Mouse (Mus musculus) kidney, postnatal 14 days (tissue): Measurements from ENCODE around the gene Lpp.

Experiments used
- DNase-seq: peaks from one replicate; pipeline ENCODE4 v3.0.0; 2022; ENCODE audit warnings: mixed read lengths

Gene Lpp

DNA sequence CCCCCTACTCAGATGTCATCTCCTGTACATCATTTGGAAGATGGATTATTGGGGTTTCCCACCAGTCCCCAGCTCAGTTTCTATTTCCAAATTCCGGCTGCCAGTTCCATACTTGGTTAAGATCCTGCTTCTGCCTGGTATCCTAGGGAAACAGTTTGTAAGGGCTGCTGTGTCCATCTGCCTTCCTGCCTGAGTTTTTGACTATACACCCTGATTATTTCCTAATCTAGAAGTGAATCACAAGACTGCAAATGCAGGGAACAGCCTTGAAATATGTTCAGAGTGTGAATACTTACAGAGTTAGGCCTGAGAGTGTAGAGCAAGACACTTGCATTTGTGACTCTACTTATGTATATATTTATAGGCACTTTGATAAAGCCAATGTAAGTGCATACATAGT is 429.6 kb downstream of the Lpp start:
- DNase-seq, result no peak

- no peak for DNase-seq
Observed at GRCm38 (mm10) chr16:24826390-24826789, 433.1 kb downstream of the Lpp start.

GRCm38 (mm10) chr16:24828207-24828803 is 435.0 kb downstream of the Lpp start:
- no peak for DNase-seq

DNA sequence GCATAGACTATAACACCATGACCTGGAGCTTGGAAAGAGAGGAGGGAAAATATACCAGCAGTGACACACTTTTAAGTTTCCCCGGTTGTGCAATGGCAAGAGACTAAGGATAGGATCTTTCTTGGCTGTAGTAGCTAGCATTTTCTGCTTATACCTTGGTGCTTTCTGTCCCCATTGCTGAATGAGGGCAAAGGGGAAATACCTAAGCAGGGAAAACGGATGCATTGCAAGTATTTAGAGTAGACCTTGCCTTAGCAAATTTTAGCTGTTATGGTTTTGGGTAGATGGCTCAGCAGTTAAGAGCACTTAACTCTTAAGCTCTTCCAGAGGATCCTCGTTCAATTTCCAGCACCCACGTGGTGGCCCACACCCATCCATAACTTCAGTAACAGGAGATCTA is 436.6 kb downstream of the Lpp start:
- no peak for DNase-seq

GRCm38 (mm10) chr16:24830939-24831338 is 437.6 kb downstream of the Lpp start:
- DNase-seq, result no peak

- DNase-seq, result peak; percentile 6
Observed at GRCm38 (mm10) chr16:24833221-24833620, 439.9 kb downstream of the Lpp start.

DNA sequence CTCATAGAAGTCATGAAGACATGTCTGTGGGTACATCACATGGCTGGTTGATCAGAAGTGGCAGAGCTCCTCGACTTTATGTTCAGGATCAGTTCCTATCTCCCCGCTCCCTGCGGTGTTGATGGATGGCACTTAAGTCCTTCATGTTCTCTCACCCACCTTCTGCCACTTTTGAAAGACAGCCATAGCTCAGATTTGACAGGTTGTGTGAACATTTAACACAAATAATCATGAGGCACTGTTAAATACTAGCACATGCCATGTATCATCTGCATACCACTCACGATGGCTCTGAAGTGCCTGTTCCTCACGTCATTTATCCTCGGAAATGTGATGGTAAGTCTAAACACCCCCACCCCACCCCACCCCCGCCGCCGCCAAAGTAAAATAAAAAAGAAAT is 441.2 kb downstream of the Lpp start:
- no peak for DNase-seq

GRCm38 (mm10) chr16:24836550-24836949 is 443.2 kb downstream of the Lpp start:
- no peak for DNase-seq

DNA sequence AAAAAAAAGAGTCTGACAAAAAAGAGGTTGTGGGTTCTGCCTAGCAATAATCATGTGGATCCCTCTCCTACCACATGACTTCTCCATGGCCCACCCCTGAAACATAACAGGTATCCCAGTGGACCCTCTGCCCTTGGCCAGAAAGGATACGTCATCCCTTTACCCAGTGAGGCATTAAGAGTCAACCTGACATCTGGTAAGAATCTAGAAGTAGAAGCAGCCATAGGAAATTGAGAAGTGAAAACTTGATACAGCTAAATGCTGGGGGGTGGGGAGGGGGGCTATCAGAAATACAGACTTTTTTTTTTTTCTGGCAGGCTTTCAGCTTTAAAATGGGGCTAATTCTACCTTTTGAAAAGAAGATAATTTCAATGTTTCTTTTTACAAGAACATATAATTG is 445.7 kb downstream of the Lpp start:
- DNase-seq, result no peak

DNA sequence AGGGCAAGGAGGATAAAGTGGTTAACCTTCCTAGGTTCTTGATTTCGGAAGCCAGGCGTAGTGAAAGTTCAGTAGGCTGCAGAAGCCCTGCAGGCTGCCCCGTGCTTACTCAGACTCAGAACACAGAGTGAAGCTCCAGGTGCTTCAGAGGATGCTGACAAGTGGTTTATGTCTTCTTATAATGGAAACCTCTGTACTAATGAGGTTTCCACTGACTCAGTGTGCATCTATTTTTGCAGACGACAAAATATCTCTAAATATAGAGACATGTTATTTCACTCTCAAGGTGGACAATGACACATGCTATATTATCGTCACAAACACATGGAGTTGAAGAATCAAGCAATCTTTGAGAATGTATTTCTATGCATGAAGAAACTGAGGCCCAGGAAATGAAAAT is 446.8 kb downstream of the Lpp start:
- no peak for DNase-seq

DNA sequence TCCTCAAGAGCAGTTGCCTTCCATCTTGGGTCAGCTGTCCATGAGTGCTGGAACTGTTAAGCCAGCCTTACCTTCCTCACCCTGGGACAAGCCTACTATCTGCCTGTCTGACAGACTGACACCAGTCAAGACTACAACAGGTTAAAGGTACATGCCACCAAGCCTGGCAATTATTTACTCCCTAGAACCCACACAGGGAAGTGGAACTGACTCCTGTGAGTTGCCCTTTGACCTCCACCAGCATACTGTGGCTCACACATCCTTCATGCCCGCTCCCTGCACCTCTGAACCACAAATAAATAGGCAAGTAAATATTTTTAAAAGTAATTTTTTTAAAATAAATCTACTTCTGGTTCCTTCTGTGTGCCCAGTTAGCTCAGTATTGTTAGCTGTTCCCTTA is 452.8 kb downstream of the Lpp start:
- DNase-seq, result peak; percentile 63

GRCm38 (mm10) chr16:24859509-24860140 is 466.3 kb downstream of the Lpp start:
- no peak for DNase-seq

DNA sequence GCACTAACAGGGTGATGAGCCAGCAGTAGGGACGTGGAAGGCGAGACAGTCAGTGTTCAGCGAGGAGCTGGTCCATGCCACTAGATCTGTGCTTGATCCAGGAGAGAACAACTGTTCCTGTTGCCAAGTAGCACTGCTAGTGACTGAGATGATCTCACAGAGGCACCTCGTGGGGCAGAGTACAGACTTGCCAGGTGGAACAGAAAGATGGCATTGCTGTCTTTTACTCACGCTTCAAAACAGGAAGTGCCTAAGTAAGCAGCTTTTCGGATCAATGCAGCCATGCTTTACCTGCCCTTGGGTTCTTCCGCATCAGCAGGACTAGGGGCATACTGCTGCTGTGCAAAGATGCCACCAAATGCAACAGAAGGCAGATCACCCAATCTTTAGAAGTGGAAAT is 467.1 kb downstream of the Lpp start:
- no peak for DNase-seq

- no peak for DNase-seq
Observed at GRCm38 (mm10) chr16:24861374-24861773, 468.1 kb downstream of the Lpp start.

- DNase-seq, result peak; percentile 75
Observed at GRCm38 (mm10) chr16:24874235-24874634, 480.9 kb downstream of the Lpp start.

- DNase-seq, result no peak
Observed at GRCm38 (mm10) chr16:24875661-24876060, 482.4 kb downstream of the Lpp start.

DNA sequence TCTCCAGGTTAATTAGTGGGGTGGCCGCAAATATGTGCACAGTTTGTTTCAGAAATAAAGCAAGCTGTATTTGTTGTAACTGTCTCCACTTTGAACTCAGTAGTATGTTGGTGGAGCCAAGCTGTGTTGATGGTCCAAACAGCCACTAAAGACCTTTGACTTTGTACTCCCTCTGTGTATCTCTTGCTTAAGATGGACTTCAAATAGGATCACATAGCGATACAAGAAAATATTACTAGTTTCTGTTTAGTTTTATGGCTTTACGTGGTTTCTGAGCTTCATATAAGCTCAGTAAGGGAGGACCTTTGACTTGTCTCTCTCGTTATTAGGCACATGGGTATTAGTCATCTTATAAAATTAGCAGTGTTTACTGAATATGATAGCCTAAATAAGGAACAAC is 485.7 kb downstream of the Lpp start:
- DNase-seq, result no peak

DNA sequence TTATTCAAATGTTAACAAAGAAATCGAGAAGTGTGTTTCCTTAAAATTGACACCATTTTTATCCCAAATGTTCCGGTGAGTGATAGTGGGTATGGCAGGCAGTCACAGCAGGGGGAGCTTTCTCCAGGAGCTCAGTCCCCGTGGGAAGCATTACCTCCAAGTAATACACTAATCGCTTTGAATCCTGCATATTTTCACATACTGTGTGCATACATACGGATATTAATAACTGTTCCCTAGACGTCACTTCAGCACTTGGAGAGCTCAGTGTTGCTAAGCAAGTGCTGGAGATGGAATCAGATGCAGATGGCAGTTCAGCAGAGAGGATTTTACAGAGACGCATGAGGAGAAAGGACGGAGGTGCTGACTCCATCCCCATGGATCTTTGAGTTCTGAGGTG is 487.4 kb downstream of the Lpp start:
- no peak for DNase-seq

- DNase-seq, result no peak
Observed at GRCm38 (mm10) chr16:24881981-24882775, 488.9 kb downstream of the Lpp start.

GRCm38 (mm10) chr16:24884017-24884416 is 490.7 kb downstream of the Lpp start:
- DNase-seq, result no peak

DNA sequence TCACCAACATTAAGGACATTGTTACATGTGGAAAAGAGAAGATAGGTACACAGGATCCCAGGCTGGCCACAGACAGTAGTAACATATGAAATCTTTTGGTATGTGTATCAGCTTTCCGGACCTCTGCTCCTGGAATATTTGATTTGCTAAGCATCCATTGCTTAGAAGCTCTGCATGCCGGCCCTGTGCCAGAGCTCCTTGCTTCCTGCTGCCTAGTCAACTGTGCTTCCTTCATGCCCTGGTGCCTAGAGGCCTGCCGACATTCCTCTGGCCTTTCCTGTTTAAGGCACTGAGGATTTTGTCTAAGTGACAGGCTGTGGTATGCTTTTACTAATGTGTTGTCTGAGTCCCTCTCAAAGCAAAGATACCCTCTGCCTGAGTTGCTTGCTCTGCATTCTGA is 493.0 kb downstream of the Lpp start:
- peak; percentile 78 for DNase-seq

DNA sequence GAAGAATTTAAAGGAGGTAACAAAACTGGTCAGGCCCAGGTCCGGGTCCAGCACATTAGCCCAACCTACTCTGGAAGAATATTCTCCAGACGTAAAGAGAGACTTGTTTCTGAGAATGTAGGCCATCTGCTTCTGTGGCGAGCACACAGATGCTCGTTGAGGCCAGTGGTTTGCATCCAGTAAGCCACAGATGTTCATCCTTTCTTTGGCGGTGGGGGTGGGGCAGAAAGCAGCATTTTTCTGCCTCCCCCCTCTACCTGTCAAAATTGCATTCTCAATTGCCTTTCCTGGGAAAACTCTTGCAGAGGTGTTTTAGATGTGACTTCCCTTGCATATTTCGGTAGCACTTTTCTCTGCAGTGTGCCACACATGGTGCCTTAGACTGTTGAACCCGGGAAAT is 493.6 kb downstream of the Lpp start:
- DNase-seq, result no peak

DNA sequence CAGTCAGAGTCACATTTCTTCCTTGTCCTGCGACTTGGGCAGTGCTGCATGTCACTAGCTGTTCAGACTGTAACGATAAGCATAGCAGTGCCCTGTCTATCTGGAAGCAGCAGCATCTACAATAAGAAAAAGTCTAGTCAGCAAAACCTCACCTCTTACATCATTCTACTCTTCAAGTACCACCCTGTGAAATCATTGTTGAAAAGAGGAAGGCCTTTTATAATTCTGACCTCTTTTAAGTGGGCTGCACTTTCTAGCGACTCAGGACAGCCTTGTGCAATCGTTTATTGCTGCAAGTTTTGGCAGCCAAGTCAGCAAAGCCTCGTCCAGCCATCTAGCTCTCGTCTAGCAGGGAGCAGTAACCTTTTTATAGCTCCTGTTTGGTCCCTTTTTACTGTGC is 498.1 kb downstream of the Lpp start:
- DNase-seq, result peak; percentile 48

DNA sequence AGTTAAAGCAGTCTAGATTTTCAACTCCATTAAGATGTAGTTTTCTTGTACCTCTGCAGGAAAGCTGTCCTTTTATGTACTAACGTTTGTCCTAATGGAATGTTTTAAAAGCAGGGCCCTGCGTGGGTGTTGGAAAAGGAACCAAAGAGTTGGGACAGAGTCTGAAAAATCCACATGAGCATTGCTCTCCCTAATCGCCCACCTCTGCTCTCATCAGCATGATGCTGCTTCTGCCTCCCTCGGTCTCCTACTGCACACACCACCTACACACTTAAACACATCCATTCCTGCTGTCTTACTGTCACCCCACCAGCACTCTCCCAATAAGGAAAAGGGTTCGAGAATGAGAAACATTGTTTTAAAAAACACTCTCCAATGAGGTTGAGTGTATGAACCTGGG is 501.9 kb downstream of the Lpp start:
- DNase-seq, result no peak
